Mouse (Mus musculus) forebrain, embryonic 16.5 days (tissue): ENCODE measurements around the gene Ceacam10. TPM values are rescaled to one million over a fixed set of nuclear protein-coding genes. Genes with fewer than 3 reads are reported as not detected.

ENCODE experiments used
- polyA plus RNA-seq: library from polyadenylated mRNA; unstranded; fragments of >200 nt; fragmentation: Nextera tagmentation; extraction: Ambion mirVana; gene quantifications from 2 replicates; pipeline ENCODE4 v1.2.1, GENCODE M21; 2015

Gene Ceacam10
- polyA plus RNA-seq, 1 experiment from 2014 or later = not detected

Other genes starting within 250 kb of the Ceacam10 start
- 26.4 and 26.5 TPM in 2 replicates for gene Irgq, start 246.5 kb upstream of the Ceacam10 start, polyA plus RNA-seq
- gene Pinlyp, start 231.1 kb upstream of the Ceacam10 start, polyA plus RNA-seq = not detected in 2 replicates
- 79.8 and 80.2 TPM in 2 replicates for gene Xrcc1, start 230.9 kb upstream of the Ceacam10 start, polyA plus RNA-seq
- gene Ethe1, start 189.7 kb upstream of the Ceacam10 start, polyA plus RNA-seq = 19.8 and 23.3 TPM in 2 replicates
- 9.9 and 11.7 TPM in 2 replicates for gene Zfp575, start 189.6 kb upstream of the Ceacam10 start, polyA plus RNA-seq
- gene Phldb3, start 166.4 kb upstream of the Ceacam10 start, polyA plus RNA-seq = not detected in 2 replicates
- gene Lypd3, start 140.7 kb upstream of the Ceacam10 start, polyA plus RNA-seq = 0.29 and 0.58 TPM in 2 replicates
- gene Tex101, start 100.5 kb upstream of the Ceacam10 start, polyA plus RNA-seq = not detected in 2 replicates
- gene BC049730, start 68.0 kb upstream of the Ceacam10 start, polyA plus RNA-seq = not detected in 2 replicates
- not detected in 2 replicates for gene Gm4763, start 50.3 kb upstream of the Ceacam10 start, polyA plus RNA-seq
- gene Cd177, start 16.9 kb upstream of the Ceacam10 start, polyA plus RNA-seq = 0.23 TPM in 1 of 2 replicates, not detected in the other
- 23.0 and 28.5 TPM in 2 replicates for gene Gm9844, start 85.0 kb downstream of the Ceacam10 start, polyA plus RNA-seq
- gene Lypd4, start 92.7 kb downstream of the Ceacam10 start, polyA plus RNA-seq = not detected in 2 replicates
- gene Dmrtc2, start 92.9 kb downstream of the Ceacam10 start, polyA plus RNA-seq = not detected in 2 replicates
- gene Rps19, start 107.2 kb downstream of the Ceacam10 start, polyA plus RNA-seq = 1,290 and 1,309 TPM in 2 replicates
- gene Cd79a, start 120.2 kb downstream of the Ceacam10 start, polyA plus RNA-seq = 0.16 and 0.19 TPM in 2 replicates
- 61.7 and 73.7 TPM in 2 replicates for gene Arhgef1, start 125.7 kb downstream of the Ceacam10 start, polyA plus RNA-seq
- gene Gm4881, start 167.3 kb downstream of the Ceacam10 start, polyA plus RNA-seq = 0.37 TPM in 1 of 2 replicates, not detected in the other
- gene Rabac1, start 195.5 kb downstream of the Ceacam10 start, polyA plus RNA-seq = 200 and 220 TPM in 2 replicates
- gene Atp1a3, start 228.8 kb downstream of the Ceacam10 start, polyA plus RNA-seq = 227 and 278 TPM in 2 replicates